Mouse (Mus musculus): Measurements from ENCODE around the gene Tnni2.

- TF ChIP-seq MAFK (IDR thresholded peaks at IDR 0.05; ENCODE audit: insufficient read depth, low read depth, low read length) (no peak), CHD2 (IDR thresholded peaks at IDR 0.05; ENCODE audit: low read depth, low read length) (no peak), HCFC1 (IDR thresholded peaks at IDR 0.05; ENCODE audit: borderline replicate concordance, insufficient read depth, low read length) (no peak), ZC3H11A (IDR thresholded peaks at IDR 0.05; ENCODE audit: borderline replicate concordance, low read depth, low read length) (no peak), ZNF384 (IDR thresholded peaks at IDR 0.05; ENCODE audit: low read depth, low read length) (no peak)
Measured at GRCm38 (mm10) chr7:142470808-142471413, 29.3 kb downstream of the Tnni2 start.
